Mouse (Mus musculus): ENCODE results near the gene Dvl2. TPM values are rescaled to one million over a fixed set of nuclear protein-coding genes. Genes with fewer than 3 reads are reported as not detected.

Dvl2 gene
- polyA plus RNA-seq, 1 experiment from 2014 or later: 9.8 TPM

- Histone ChIP-seq H3K9me3 (ENCODE audit: control insufficient read depth, low read length) (no peaks in the 10 kb centered on the region), H3K4me2 (replicated peaks; ENCODE audit: low read depth) (no peak overlapping the region), H3K27me3 (ENCODE audit: control insufficient read depth, insufficient read depth, low read length) (no peaks in the 10 kb centered on the region), H3K9ac (ENCODE audit: low read length) (no peak overlapping the region), H3K4me1 (replicated peaks; ENCODE audit: control insufficient read depth, insufficient read depth) (peaks cover 2% of the 10 kb centered on the region; the same call in 1 of the 2 replicates), H3K4me3 (ENCODE audit: low read depth, low read length) (no peak overlapping the region), H3K36me3 (ENCODE audit: control insufficient read depth, insufficient read depth, low read length) (peaks cover 52% of the 10 kb centered on the region), H3K27ac (replicated peaks) (no peak overlapping the region)
- TF ChIP-seq CTCF (IDR thresholded peaks at IDR 0.05; ENCODE audit: low read depth) (no peak), EP300 (optimal IDR thresholded peaks at IDR 0.05) (no peak)
- WGBS: 84% methylated on average over 6 of the region's 6 CpGs
- DNase-seq (ENCODE audit: low spot score) (no peak), ATAC-seq (ENCODE audit: low FRiP score, low TSS enrichment) (no peak)
Observed at GRCm38 (mm10) chr11:70010033-70010432, 9.6 kb downstream of the Dvl2 start.

- 81% methylated on average over 12 of the region's 12 CpGs for WGBS
Observed at GRCm38 (mm10) chr11:70010548-70010947, 10.2 kb downstream of the Dvl2 start.

GRCm38 (mm10) chr11:70010961-70011360 lies 10.6 kb downstream of the Dvl2 start:
- Histone ChIP-seq H3K27ac (replicated peaks) (no peak overlapping the region), H3K4me2 (replicated peaks; ENCODE audit: low read depth) (no peak overlapping the region), H3K9me3 (ENCODE audit: control insufficient read depth, low read length) (no peaks in the 10 kb centered on the region), H3K9ac (ENCODE audit: low read length) (no peak overlapping the region), H3K4me3 (ENCODE audit: low read depth, low read length) (no peak overlapping the region), H3K36me3 (ENCODE audit: control insufficient read depth, insufficient read depth, low read length) (peaks cover 52% of the 10 kb centered on the region), H3K4me1 (replicated peaks; ENCODE audit: control insufficient read depth, insufficient read depth) (peaks cover 2% of the 10 kb centered on the region; the same call in 1 of the 2 replicates), H3K27me3 (ENCODE audit: control insufficient read depth, insufficient read depth, low read length) (no peaks in the 10 kb centered on the region)
- ATAC-seq (ENCODE audit: low FRiP score, low TSS enrichment): no peak
- WGBS: 91% methylated on average over 10 of the region's 10 CpGs
- TF ChIP-seq CTCF (IDR thresholded peaks at IDR 0.05; ENCODE audit: low read depth): no peak
- TF ChIP-seq EP300 (optimal IDR thresholded peaks at IDR 0.05): no peak
- DNase-seq (ENCODE audit: low spot score): no peak

More at GRCm38 (mm10) chr11:70010548-70010947, 10.2 kb downstream of the Dvl2 start:
- TF ChIP-seq EP300 (optimal IDR thresholded peaks at IDR 0.05) (no peak), CTCF (IDR thresholded peaks at IDR 0.05; ENCODE audit: low read depth) (no peak)
- no peak for DNase-seq (ENCODE audit: low spot score)
- Histone ChIP-seq H3K4me2 (replicated peaks; ENCODE audit: low read depth) (no peak overlapping the region), H3K4me3 (ENCODE audit: low read depth, low read length) (no peak overlapping the region), H3K9ac (ENCODE audit: low read length) (no peak overlapping the region), H3K4me1 (replicated peaks; ENCODE audit: control insufficient read depth, insufficient read depth) (peaks cover 2% of the 10 kb centered on the region; the same call in 1 of the 2 replicates), H3K27ac (replicated peaks) (no peak overlapping the region), H3K36me3 (ENCODE audit: control insufficient read depth, insufficient read depth, low read length) (peaks cover 52% of the 10 kb centered on the region), H3K9me3 (ENCODE audit: control insufficient read depth, low read length) (no peaks in the 10 kb centered on the region), H3K27me3 (ENCODE audit: control insufficient read depth, insufficient read depth, low read length) (no peaks in the 10 kb centered on the region)
- ATAC-seq (ENCODE audit: low FRiP score, low TSS enrichment): no peak

- WGBS: 84% methylated on average over 9 of the region's 9 CpGs
- H3K4me2 ChIP-seq (replicated peaks; ENCODE audit: low read depth): no peak overlapping the region
- H3K4me1 ChIP-seq (replicated peaks; ENCODE audit: control insufficient read depth, insufficient read depth): peaks cover 4% of the 10 kb centered on the region; the same call in 1 of the 2 replicates
- no peak overlapping the region for H3K27ac ChIP-seq (replicated peaks)
- H3K36me3 ChIP-seq (ENCODE audit: control insufficient read depth, insufficient read depth, low read length): peaks cover 40% of the 10 kb centered on the region
- no peak for ATAC-seq (ENCODE audit: low FRiP score, low TSS enrichment)
- no peak for DNase-seq (ENCODE audit: low spot score)
- H3K9ac ChIP-seq (ENCODE audit: low read length): no peak overlapping the region
- no peaks in the 10 kb centered on the region for H3K27me3 ChIP-seq (ENCODE audit: control insufficient read depth, insufficient read depth, low read length)
- H3K4me3 ChIP-seq (ENCODE audit: low read depth, low read length): no peak overlapping the region
- TF ChIP-seq CTCF (IDR thresholded peaks at IDR 0.05; ENCODE audit: low read depth): no peak
- no peak for TF ChIP-seq EP300 (optimal IDR thresholded peaks at IDR 0.05)
- H3K9me3 ChIP-seq (ENCODE audit: control insufficient read depth, low read length): no peaks in the 10 kb centered on the region
Observed at GRCm38 (mm10) chr11:70012931-70013330, 12.5 kb downstream of the Dvl2 start.

GRCm38 (mm10) chr11:70013408-70013807 lies 13.0 kb downstream of the Dvl2 start:
- DNase-seq (ENCODE audit: low spot score) (no peak), ATAC-seq (ENCODE audit: low FRiP score, low TSS enrichment) (no peak)
- WGBS: 86% methylated on average over 3 of the region's 3 CpGs
- Histone ChIP-seq H3K27ac (replicated peaks) (no peak overlapping the region), H3K4me1 (replicated peaks; ENCODE audit: control insufficient read depth, insufficient read depth) (peaks cover 4% of the 10 kb centered on the region; the same call in 1 of the 2 replicates), H3K4me2 (replicated peaks; ENCODE audit: low read depth) (no peak overlapping the region), H3K4me3 (ENCODE audit: low read depth, low read length) (no peak overlapping the region), H3K27me3 (ENCODE audit: control insufficient read depth, insufficient read depth, low read length) (no peaks in the 10 kb centered on the region), H3K9ac (ENCODE audit: low read length) (no peak overlapping the region), H3K9me3 (ENCODE audit: control insufficient read depth, low read length) (no peaks in the 10 kb centered on the region), H3K36me3 (ENCODE audit: control insufficient read depth, insufficient read depth, low read length) (peaks cover 39% of the 10 kb centered on the region)
- no peak for TF ChIP-seq EP300 (optimal IDR thresholded peaks at IDR 0.05)
- TF ChIP-seq CTCF (IDR thresholded peaks at IDR 0.05; ENCODE audit: low read depth): no peak

- no peak for ATAC-seq (ENCODE audit: low FRiP score, low TSS enrichment)
- Histone ChIP-seq H3K27ac (replicated peaks) (no peak overlapping the region), H3K4me1 (replicated peaks; ENCODE audit: control insufficient read depth, insufficient read depth) (peaks cover 4% of the 10 kb centered on the region; the same call in 1 of the 2 replicates), H3K4me2 (replicated peaks; ENCODE audit: low read depth) (peak overlapping the region; percentile 85; the same call in 1 of the 2 replicates), H3K9me3 (ENCODE audit: control insufficient read depth, low read length) (no peaks in the 10 kb centered on the region), H3K4me3 (ENCODE audit: low read depth, low read length) (no peak overlapping the region), H3K36me3 (ENCODE audit: control insufficient read depth, insufficient read depth, low read length) (peaks cover 35% of the 10 kb centered on the region), H3K9ac (ENCODE audit: low read length) (no peak overlapping the region), H3K27me3 (ENCODE audit: control insufficient read depth, insufficient read depth, low read length) (no peaks in the 10 kb centered on the region)
- TF ChIP-seq EP300 (optimal IDR thresholded peaks at IDR 0.05) (no peak), CTCF (IDR thresholded peaks at IDR 0.05; ENCODE audit: low read depth) (no peak)
- DNase-seq (ENCODE audit: low spot score): no peak
- 64% methylated on average over 5 of the region's 5 CpGs for WGBS
Observed at GRCm38 (mm10) chr11:70014051-70014450, 13.7 kb downstream of the Dvl2 start.

All from stomach, postnatal 0 days (tissue).